Mouse (Mus musculus): ENCODE measurements around the gene Hcn1.

DNA sequence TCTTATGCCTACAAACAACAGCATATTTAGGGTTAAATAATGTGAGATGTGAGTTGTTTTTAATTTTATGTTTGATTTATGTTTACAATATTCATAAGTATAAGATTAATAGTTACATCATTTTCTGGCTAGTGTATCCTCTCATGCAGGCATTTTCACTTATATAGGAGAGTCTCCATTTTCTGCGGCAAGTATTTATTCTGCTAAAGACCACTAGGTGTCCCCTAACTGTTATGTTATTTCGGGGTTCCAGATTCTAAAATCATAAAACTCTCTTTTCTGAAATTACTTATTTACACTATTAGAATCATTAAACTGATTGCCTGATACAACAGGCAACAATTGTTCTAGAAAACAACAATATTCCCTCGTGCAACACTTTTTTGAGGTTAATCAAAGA, 60.5 kb downstream of the Hcn1 start:
- TF ChIP-seq POLR2A (IDR thresholded peaks at IDR 0.05; ENCODE audit: low read depth, low read length) (no peak), CTCF (IDR thresholded peaks at IDR 0.05; ENCODE audit: extremely low read depth, insufficient read depth, insufficient read length, insufficient replicate concordance) (no peak)
